Mouse (Mus musculus): ENCODE results near the gene Fbxw8.

Fbxw8 gene

GRCm38 (mm10) chr5:118019905-118020304 is 135.4 kb downstream of the Fbxw8 start:
- no peak for DNase-seq (ENCODE audit: low spot score in 2 of 2)

GRCm38 (mm10) chr5:118017527-118017926 is 137.7 kb downstream of the Fbxw8 start:
- no peak for DNase-seq (ENCODE audit: low spot score in 2 of 2)

- DNase-seq (ENCODE audit: low spot score in 2 of 2) = no peak
These were observed 139.6 kb downstream of the Fbxw8 start for GRCm38 (mm10) chr5:118015669-118016068.

DNA sequence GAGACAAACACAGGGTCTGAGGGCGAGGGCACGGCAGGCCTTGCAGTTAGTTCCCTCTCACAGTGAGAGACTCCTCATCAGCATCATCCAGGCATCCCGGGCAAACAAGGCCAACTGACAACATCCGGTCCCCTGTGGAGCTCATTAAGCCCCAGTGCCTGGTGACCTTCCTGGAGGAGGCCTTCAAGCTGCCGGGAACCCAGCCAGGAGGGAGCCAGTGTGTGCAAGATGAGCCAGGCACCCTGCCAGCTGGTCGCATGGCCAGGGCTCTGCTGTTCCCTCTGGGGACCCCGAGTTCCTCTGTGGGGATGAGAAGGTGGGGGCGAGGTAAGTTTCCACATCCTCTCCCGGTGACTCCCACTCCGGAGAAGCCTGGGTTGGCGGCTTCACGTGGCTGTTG is 140.2 kb downstream of the Fbxw8 start:
- no peak for DNase-seq (ENCODE audit: low spot score in 2 of 2)

Data from spleen, postnatal 10 days (tissue).